Mouse (Mus musculus) testis, adult 2 months (tissue): ENCODE measurements around the gene Kctd21.

Source experiments
- CTCF ChIP-seq: fragments of 200-500 bp; IDR thresholded peaks from 2 replicates; pipeline ENCODE4 v1.5.1; 2012; ENCODE audit warnings: low read depth, mild to moderate bottlenecking, inconsistent platforms, low read length, moderate library complexity; ENCODE audit not compliant: control insufficient read depth, insufficient read depth, insufficient replicate concordance
- POLR2A ChIP-seq: fragments of 200-500 bp; IDR thresholded peaks from 2 replicates; pipeline ENCODE4 v1.6.1; 2012; ENCODE audit warnings: low read depth, mild to moderate bottlenecking, inconsistent platforms, low read length, moderate library complexity; ENCODE audit not compliant: control insufficient read depth

DNA sequence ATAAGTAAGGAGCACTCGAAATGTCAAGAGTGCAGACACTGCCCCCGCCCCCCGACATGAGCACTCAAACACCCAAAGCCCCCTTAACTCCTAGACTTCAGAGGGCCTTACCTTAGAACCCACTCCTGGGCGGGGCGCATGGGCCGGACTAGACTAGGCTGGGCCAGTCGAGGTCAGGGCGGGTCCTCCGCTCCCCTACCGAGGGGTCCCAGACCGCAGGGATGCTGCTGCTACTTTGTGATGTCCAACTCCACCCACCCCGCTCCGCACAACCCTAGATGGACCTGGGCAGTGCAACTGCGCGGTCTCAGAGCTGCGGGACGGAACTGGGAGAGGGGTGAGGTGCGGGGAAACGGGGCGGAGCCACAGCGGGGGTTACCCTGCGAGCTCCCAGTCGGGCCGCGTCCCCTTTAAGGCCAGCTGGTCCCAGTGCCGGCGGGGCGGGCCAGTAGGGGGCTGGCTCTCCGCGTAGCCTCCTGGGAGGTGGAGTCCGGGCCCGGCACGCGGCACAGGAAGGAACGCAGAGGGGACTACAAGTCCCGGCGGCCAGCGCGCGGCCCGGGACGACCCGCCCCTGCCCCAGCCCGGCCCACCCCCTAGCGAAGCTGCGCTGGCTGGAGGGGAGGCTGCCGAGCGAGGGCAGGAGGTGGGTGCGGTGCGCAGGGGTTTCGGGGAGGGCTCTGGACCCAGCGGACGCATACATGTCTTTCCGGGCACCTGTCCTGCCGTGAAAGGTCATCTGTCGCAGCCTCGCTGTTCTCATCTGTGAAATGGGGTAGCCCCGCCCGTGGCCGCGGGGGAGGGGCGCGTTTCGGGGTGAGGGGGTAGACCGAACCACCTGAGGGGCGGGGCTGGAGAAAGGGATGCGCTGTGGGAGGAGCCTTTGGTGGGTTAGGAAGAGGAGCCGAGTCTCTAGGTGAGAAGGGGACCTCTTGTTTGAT lies at the start of gene Kctd21, which contains the start of gene Usp35:
- no peak for TF ChIP-seq CTCF
- 0 out of 2 replicates have a peak, but pooled peaks have one; percentile 31 for TF ChIP-seq POLR2A
